Mouse (Mus musculus) heart, postnatal 0 days (tissue): Measurements from ENCODE around the gene Stk39.

ENCODE experiments used
- CTCF ChIP-seq: IDR thresholded peaks from 2 replicates; pipeline ENCODE4 v1.5.1; 2016; ENCODE audit warnings: antibody characterized with exemption, control low read depth, low read depth
- EP300 ChIP-seq: IDR thresholded peaks from 2 replicates; pipeline ENCODE4 v1.6.1; 2016; ENCODE audit warnings: antibody characterized with exemption, low read depth

DNA sequence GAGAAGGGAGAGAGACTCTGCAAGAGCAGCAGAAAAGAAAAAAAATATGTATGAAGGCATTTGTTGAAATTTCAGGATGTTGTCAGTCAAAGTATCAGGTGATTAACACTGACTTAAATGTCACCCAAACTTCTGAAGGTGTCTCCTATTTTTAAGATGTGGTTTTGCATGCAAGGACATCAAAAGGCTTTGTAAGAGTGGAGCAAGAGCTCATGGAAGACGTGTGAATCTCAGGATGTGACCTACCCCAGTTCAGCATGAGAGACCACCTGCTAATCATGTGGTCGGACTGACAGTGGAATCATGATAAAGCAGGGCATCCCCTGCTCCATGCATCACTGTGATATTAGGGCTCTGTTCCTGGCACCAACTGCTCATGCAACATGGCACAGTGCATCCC lies 175.3 kb downstream of the Stk39 start:
- no peak for TF ChIP-seq CTCF
- TF ChIP-seq EP300: no peak
